Mouse (Mus musculus) CH12.LX (cell line): ENCODE results near the gene Osbpl5. TPM values are rescaled to one million over a fixed set of nuclear protein-coding genes. Genes with fewer than 3 reads are reported as not detected.
"Not testable (repeated sequence)": the region's sequence is repeated elsewhere in the genome, so short reads cannot be mapped to it uniquely, and the experiment has no call there.

Source experiments
- DNase-seq: peaks from one replicate; pipeline ENCODE4 v3.0.0-alpha.2; 2013; ENCODE audit errors: extremely low read depth
- H3K27ac ChIP-seq: 2 replicates; pipeline ENCODE4 v1.5.1; 2012; ENCODE audit warnings: low read depth, mild to moderate bottlenecking, control low read depth, moderate library complexity; ENCODE audit not compliant: insufficient read depth
- H3K27me3 ChIP-seq: replicated peaks from 2 replicates; pipeline ENCODE3; 2012; ENCODE audit warnings: inconsistent platforms
- H3K36me3 ChIP-seq, 2 experiments: replicated peaks in 1 of 2; 2 replicates each; pipeline versions ENCODE3 to v1.6.1; 2012; ENCODE audit warnings: inconsistent platforms in 1 of 2, low read length in 1 of 2, mild to moderate bottlenecking in 1 of 2, mixed read lengths in 1 of 2, moderate library complexity in 1 of 2; ENCODE audit not compliant: control insufficient read depth in 1 of 2, insufficient read depth in 1 of 2
- H3K4me1 ChIP-seq, 2 experiments: 2 replicates each; pipeline ENCODE4 v1.6.1; 2012; ENCODE audit warnings: inconsistent platforms in 1 of 2, moderate library complexity in 1 of 2; ENCODE audit not compliant: insufficient read depth in 2 of 2, control insufficient read depth in 1 of 2
- H3K4me2 ChIP-seq: 2 replicates; pipeline ENCODE4 v1.6.1; 2012; ENCODE audit warnings: low read depth, mild to moderate bottlenecking, control low read depth; ENCODE audit not compliant: poor library complexity, insufficient read depth, severe bottlenecking
- H3K4me3 ChIP-seq, 3 experiments: fragments of 150-350 bp in 1 of 3; sonication (generic) in 1 of 3; replicated peaks in 1 of 3; 2 replicates each; pipeline versions ENCODE3 to v1.5.1; 2011 to 2012; ENCODE audit warnings: low read depth in 2 of 3, low read length in 2 of 3, mild to moderate bottlenecking in 2 of 3, moderate library complexity in 2 of 3, control low read depth in 1 of 3, improper control_type of control experiment in 1 of 3, inconsistent platforms in 1 of 3, mixed read lengths in 1 of 3; ENCODE audit not compliant: poor library complexity in 1 of 3
- H3K79me2 ChIP-seq: replicated peaks from 2 replicates; pipeline ENCODE4 v1.6.1; 2012; ENCODE audit warnings: mild to moderate bottlenecking, moderate library complexity; ENCODE audit not compliant: control insufficient read depth, poor library complexity, insufficient read depth, severe bottlenecking; ENCODE audit errors: extremely low read depth
- H3K9ac ChIP-seq: 2 replicates; pipeline ENCODE4 v1.6.1; 2012; ENCODE audit warnings: low read depth, mild to moderate bottlenecking, control low read depth, moderate library complexity; ENCODE audit not compliant: insufficient read depth
- H3K9me3 ChIP-seq: replicated peaks from 2 replicates; pipeline ENCODE3; 2012; ENCODE audit warnings: low read length, inconsistent platforms, mixed read lengths
- CTCF ChIP-seq, 2 experiments: IDR thresholded peaks in 1 of 2; conservative IDR thresholded peaks in 1 of 2; 2 replicates each; pipeline ENCODE4 v1.5.1; 2011 to 2012; ENCODE audit warnings: low read depth in 2 of 2, low read length in 2 of 2, improper control_type of control experiment in 1 of 2, inconsistent platforms in 1 of 2, mild to moderate bottlenecking in 1 of 2, moderate library complexity in 1 of 2
- E2F4 ChIP-seq: IDR thresholded peaks from 2 replicates; pipeline ENCODE4 v1.6.1; 2011; ENCODE audit warnings: low read depth, low read length, improper control_type of control experiment; ENCODE audit not compliant: insufficient replicate concordance
- ELF1 ChIP-seq: IDR thresholded peaks from 2 replicates; pipeline ENCODE4 v1.6.1; 2014; ENCODE audit warnings: low read depth, mild to moderate bottlenecking, inconsistent platforms, low read length, improper control_type of control experiment
- JUN ChIP-seq: IDR thresholded peaks from 2 replicates; pipeline ENCODE4 v1.6.1; 2011; ENCODE audit warnings: low read depth, mild to moderate bottlenecking, low read length, improper control_type of control experiment, moderate library complexity; ENCODE audit not compliant: insufficient read depth
- JUND ChIP-seq: conservative IDR thresholded peaks from 2 replicates; pipeline ENCODE4 v1.6.1; 2011; ENCODE audit warnings: low read depth, low read length, improper control_type of control experiment
- KAT2A ChIP-seq: IDR thresholded peaks from 2 replicates; pipeline ENCODE4 v1.6.1; 2012; ENCODE audit warnings: low read length, improper control_type of control experiment, inconsistent platforms; ENCODE audit not compliant: insufficient replicate concordance
- MAX ChIP-seq: IDR thresholded peaks from 2 replicates; pipeline ENCODE4 v1.6.1; 2011; ENCODE audit warnings: low read length, improper control_type of control experiment
- MAZ ChIP-seq: IDR thresholded peaks from 2 replicates; pipeline ENCODE4 v1.6.1; 2012; ENCODE audit warnings: low read depth, mild to moderate bottlenecking, inconsistent platforms, low read length, improper control_type of control experiment, moderate library complexity
- MEF2A ChIP-seq: IDR thresholded peaks from 2 replicates; pipeline ENCODE4 v1.6.1; 2014; ENCODE audit warnings: low read depth, mild to moderate bottlenecking, inconsistent platforms, low read length, improper control_type of control experiment, borderline replicate concordance
- MXI1 ChIP-seq: IDR thresholded peaks from 2 replicates; pipeline ENCODE4 v1.6.1; 2011; ENCODE audit warnings: mild to moderate bottlenecking, low read depth, low read length, improper control_type of control experiment
- MYC ChIP-seq: IDR thresholded peaks from 2 replicates; pipeline ENCODE4 v1.6.1; 2011; ENCODE audit warnings: low read depth, mild to moderate bottlenecking, improper control_type of control experiment, low read length
- NELFE ChIP-seq: IDR thresholded peaks from 2 replicates; pipeline ENCODE4 v1.6.1; 2011; ENCODE audit warnings: low read depth, low read length, improper control_type of control experiment
- NRF1 ChIP-seq: IDR thresholded peaks from 2 replicates; pipeline ENCODE4 v1.6.1; 2014; ENCODE audit warnings: low read depth, mild to moderate bottlenecking, inconsistent platforms, low read length, improper control_type of control experiment, moderate library complexity
- PAX5 ChIP-seq: IDR thresholded peaks from 2 replicates; pipeline ENCODE4 v1.6.1; 2012; ENCODE audit warnings: low read length, inconsistent platforms, mixed read lengths
- POLR2A ChIP-seq: IDR thresholded peaks from 2 replicates; pipeline ENCODE4 v1.6.1; 2011; ENCODE audit warnings: low read depth, mild to moderate bottlenecking, improper control_type of control experiment, low read length
- POLR2AphosphoS2 ChIP-seq: IDR thresholded peaks from 2 replicates; pipeline ENCODE4 v1.6.1; 2011; ENCODE audit warnings: low read depth, low read length, improper control_type of control experiment
- RCOR1 ChIP-seq: conservative IDR thresholded peaks from 2 replicates; pipeline ENCODE4 v1.6.1; 2012; ENCODE audit warnings: low read depth, mild to moderate bottlenecking, inconsistent platforms, low read length, improper control_type of control experiment
- SIN3A ChIP-seq: IDR thresholded peaks from 2 replicates; pipeline ENCODE4 v1.6.1; 2012; ENCODE audit warnings: low read length, improper control_type of control experiment, inconsistent platforms
- TBP ChIP-seq: conservative IDR thresholded peaks from 2 replicates; pipeline ENCODE4 v1.6.1; 2011; ENCODE audit warnings: low read depth, low read length, improper control_type of control experiment
- TCF12 ChIP-seq: IDR thresholded peaks from 2 replicates; pipeline ENCODE4 v1.6.1; 2014; ENCODE audit warnings: low read depth, mild to moderate bottlenecking, inconsistent platforms, low read length, improper control_type of control experiment
- USF2 ChIP-seq: conservative IDR thresholded peaks from 2 replicates; pipeline ENCODE4 v1.6.1; 2011; ENCODE audit warnings: low read depth, low read length, improper control_type of control experiment
- ZMIZ1 ChIP-seq: IDR thresholded peaks from 2 replicates; pipeline ENCODE4 v1.6.1; 2012; ENCODE audit warnings: low read depth, mild to moderate bottlenecking, inconsistent platforms, low read length, improper control_type of control experiment
- ZNF384 ChIP-seq: IDR thresholded peaks from 2 replicates; pipeline ENCODE4 v1.6.1; 2012; ENCODE audit warnings: low read depth, low read length, improper control_type of control experiment, inconsistent platforms
- dilution Hi-C: fragments of 300-500 bp; cut with MboI; formaldehyde crosslinking; loops from 2 replicates; pipeline ENCODE4 v1.14.3; 2020; ENCODE audit warnings: low sequenced_read_pairs; ENCODE audit not compliant: extremely low pct_unique_long_range_greater_than_20kb, extremely low pct_ligation_motif_present
- in situ Hi-C: fragments of 300-500 bp; cut with MboI; formaldehyde crosslinking; loops from 3 replicates; pipeline ENCODE4 v1.14.3; 2019; ENCODE audit warnings: low sequenced_read_pairs, low pct_ligation_motif_present, low pct_unique_long_range_greater_than_20kb, mixed read lengths
- polyA plus RNA-seq: library from polyadenylated mRNA; unstranded; fragments of >175 nt; gene quantifications from 2 replicates; pipeline ENCODE4 v1.2.1, GENCODE M21; 2012; ENCODE audit warnings: low read depth; ENCODE audit not compliant: insufficient read length
- total RNA-seq, 2 experiments: library from RNA; depleted of rRNA; stranded (reverse); fragments of 300-350 nt in 1 of 2; fragments of >200 nt in 1 of 2; gene quantifications; 2 replicates each; pipeline ENCODE4 v1.2.3; 2012 to 2014

The Osbpl5 gene
- total and polyA plus RNA-seq, 3 experiments = 1.1 to 2.2 (median 1.7) TPM

DNA sequence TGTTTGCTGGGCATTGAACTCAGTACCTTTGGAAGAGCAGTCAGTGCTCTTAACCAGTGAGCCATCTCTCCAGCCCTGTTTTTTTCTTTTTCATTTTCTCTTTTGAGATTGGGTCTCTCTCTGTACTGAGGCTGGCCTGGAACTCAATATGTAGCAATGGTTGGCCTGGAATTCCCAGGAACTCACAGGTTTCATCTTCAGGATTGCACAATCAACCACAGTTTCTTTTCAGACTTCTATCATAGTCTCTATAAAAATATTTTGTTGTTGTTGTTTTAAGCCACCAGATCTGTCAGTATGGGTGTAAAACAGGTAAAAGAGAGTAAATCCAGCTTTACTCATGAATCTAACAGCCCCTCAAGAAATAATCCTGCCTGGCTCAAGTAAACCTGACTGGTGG, 96.0 kb downstream of the Osbpl5 start:
- in situ Hi-C loops = no loop called here
- no peak overlapping the region for H3K27ac ChIP-seq
- no peak overlapping the region for H3K9ac ChIP-seq
- no peaks in the 10 kb centered on the region for H3K9me3 ChIP-seq
- DNase-seq = no peak
- dilution Hi-C loops = no loop called here
- H3K4me2 ChIP-seq = no peak overlapping the region
- H3K36me3 ChIP-seq = no peaks in the 10 kb centered on the region
- no peak overlapping the region for H3K4me3 ChIP-seq
- no peaks in the 10 kb centered on the region for H3K4me1 ChIP-seq
- no peaks in the 10 kb centered on the region for H3K79me2 ChIP-seq
- TF ChIP-seq JUN (no peak), RCOR1 (no peak), SIN3A (no peak), KAT2A (no peak), PAX5 (no peak), MXI1 (no peak), MEF2A (no peak), USF2 (no peak), ZMIZ1 (no peak)
- H3K27me3 ChIP-seq = peaks cover 2% of the 10 kb centered on the region

DNA sequence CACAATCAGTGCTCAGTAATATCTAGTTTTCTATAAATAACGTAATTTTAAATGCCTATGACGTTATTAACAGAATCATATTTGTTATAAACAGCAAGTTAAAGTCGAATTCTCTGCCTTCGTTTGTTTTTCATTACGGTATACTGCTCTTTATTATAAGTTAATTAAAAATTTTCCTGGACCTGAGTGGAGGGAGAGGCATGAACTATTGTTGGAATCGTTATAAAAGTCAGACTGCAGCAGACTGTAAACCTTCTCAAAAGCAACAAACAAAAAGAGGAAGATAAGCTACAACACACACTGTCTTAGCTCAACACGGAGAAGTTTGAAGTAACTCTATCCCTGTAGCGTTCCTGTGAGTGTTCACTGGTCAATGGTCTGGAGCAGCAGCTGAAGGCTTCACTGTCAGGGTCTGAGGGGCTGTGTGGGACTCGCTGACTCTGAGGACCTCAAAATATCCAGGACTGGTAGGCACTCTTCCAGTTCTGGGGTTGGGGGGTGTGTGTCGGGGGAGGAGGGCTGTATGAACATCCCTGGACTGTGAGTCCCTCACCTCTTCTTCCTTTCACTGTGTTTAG, 106.9 kb downstream of the Osbpl5 start:
- H3K9me3 ChIP-seq, H3K4me1 ChIP-seq, dilution Hi-C loops, H3K79me2 ChIP-seq, H3K36me3 ChIP-seq, in situ Hi-C loops, DNase-seq, H3K4me3 ChIP-seq, H3K27ac ChIP-seq, H3K4me2 ChIP-seq, H3K27me3 ChIP-seq, H3K9ac ChIP-seq: not testable (repeated sequence)

DNA sequence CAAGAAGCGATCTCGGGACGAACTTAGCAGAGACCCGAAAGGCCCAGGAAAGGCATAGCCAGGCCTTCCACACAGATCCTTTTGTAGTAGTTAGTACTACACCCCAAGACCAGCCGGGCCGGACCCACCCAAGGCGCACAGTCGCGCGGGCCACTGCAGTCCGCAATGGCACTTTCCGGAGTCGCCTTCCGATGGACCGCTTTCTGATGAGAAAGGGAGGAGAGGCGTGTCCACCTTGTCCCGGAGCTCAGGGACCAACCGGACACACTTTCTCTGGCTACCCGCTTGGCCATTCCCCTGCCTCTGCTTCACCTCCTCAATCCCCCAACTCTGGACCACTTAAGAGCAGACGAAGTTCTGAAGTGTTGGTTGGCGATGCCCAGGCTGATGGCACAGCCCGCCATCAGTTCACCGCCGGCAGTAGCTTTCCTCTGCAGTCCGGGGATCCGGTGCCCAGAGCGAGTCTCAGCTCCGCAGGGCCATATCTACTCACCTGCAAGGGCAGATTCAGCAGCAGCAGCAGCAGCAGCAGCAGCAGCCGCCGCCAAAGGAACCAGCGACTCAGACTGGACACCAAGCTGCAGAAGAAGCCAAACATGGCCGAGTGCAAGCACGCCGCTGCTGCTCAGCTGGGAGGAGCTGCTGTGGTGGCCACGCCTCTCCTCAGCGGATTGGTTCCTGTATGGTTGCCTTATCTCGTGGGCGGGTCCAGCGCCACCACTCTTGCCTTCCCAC, 107.6 kb downstream of the Osbpl5 start, which contains the start of gene Tnfrsf22:
TSS of gene Tnfrsf22 (minus strand) at position 628 of the 735 bp plus-strand sequence.
- Histone ChIP-seq H3K4me2 (peak within 1 kb of the TSS; percentile 55), H3K9me3 (peaks cover 7% of the 10 kb centered on the region), H3K27me3 (peaks cover 6% of the 10 kb centered on the region), H3K27ac (no peak within 1 kb of the TSS), H3K79me2 (no peaks in the 10 kb centered on the region), H3K36me3 (peaks cover 0 to 4% of the 10 kb centered on the region in 2 experiments), H3K9ac (peak within 1 kb of the TSS; percentile 20), H3K4me1 (peaks cover 2 to 4% of the 10 kb centered on the region in 2 experiments; a peak in 1 of 4 replicates)
- peak; percentile 88 for DNase-seq
- dilution Hi-C loops (no loop called here), in situ Hi-C loops (no loop called here)
- TF ChIP-seq TBP (no peak), MXI1 (peak; percentile 86), ZNF384 (no peak), CTCF (conservative IDR thresholded peaks at IDR 0.05 in 1 of 2, IDR thresholded peaks at IDR 0.05 in 1 of 2; ENCODE audit: low read depth in 2 of 2, low read length in 2 of 2) (no peak), E2F4 (no peak), MYC (peak; percentile 77; the same call in 1 of the 2 replicates), POLR2A (peak; percentile 74), SIN3A (peak; percentile 74; the same call in 1 of the 2 replicates), NRF1 (peak; percentile 41; the same call in 1 of the 2 replicates), ELF1 (peak; percentile 29; the same call in 1 of the 2 replicates), POLR2AphosphoS2 (no peak), MAZ (no peak), NELFE (peak; percentile 66), MAX (peak; percentile 80), ZMIZ1 (peak; percentile 51), JUND (no peak), TCF12 (0 out of 2 replicates have a peak, but pooled peaks have one; percentile 30), KAT2A (no peak), MEF2A (0 out of 2 replicates have a peak, but pooled peaks have one; percentile 39)
- TF ChIP-seq, all 38 proteins: peak for 11
- H3K4me3 ChIP-seq = peak within 1 kb of the TSS; percentile 61 to 77 (median 66)
